Comparison of ENCODE assay signal across 25 mouse cellular contexts in genomic region chr1:187374418-187374817, GRCm38 (mm10).
DNase-seq lines count a peak whose midpoint lies in the region; ATAC-seq and TF ChIP-seq lines count a peak whose summit lies in the region.
"Had no signal": no experiment of that assay in that cellular context is flagged by ENCODE, and none has a peak within 500 bp of the region (broad histone marks: within the 10 kb centered on the region; RNA-seq: fewer than 3 reads in every experiment).

No protein-coding gene starts in this region.

- no peak for TF ChIP-seq CTCF in heart, adult 2 months (IDR thresholded peaks at IDR 0.05)

- TF ChIP-seq POLR2A in heart, adult 2 months (IDR thresholded peaks at IDR 0.05; ENCODE audit: insufficient read depth, low read depth, low read length): no peak

- H3K4me2 ChIP-seq in midbrain, embryonic 16.5 days (ENCODE audit: low read length): no peak overlapping the region
- H3K4me2 ChIP-seq in midbrain, embryonic 14.5 days (ENCODE audit: low read length): no peak overlapping the region
- H3K4me2 ChIP-seq: embryonic facial prominence, embryonic 12.5 days; heart, embryonic 12.5 days; intestine, embryonic 15.5 days had no signal

- intact Hi-C loops in heart, adult 2 months (cut with DNase I): no loop called here

- H3K79me2 ChIP-seq in heart, adult 2 months (replicated peaks; ENCODE audit: control insufficient read depth, insufficient read depth, low read length): no peaks in the 10 kb centered on the region

- H3K4me3 ChIP-seq in heart, adult 2 months: no peak overlapping the region
- H3K4me3 ChIP-seq in megakaryocyte, embryonic 14.5 days (replicated peaks): peak overlapping the region; percentile 77
- H3K4me3 ChIP-seq in midbrain, embryonic 16.5 days (ENCODE audit: low read depth, low read length): no peak overlapping the region
- no peak overlapping the region for H3K4me3 ChIP-seq in midbrain, embryonic 14.5 days (replicated peaks; ENCODE audit: low read depth, low read length)
- H3K4me3 ChIP-seq: embryonic facial prominence, embryonic 12.5 days; erythroblast, embryonic 14.5 days; heart, embryonic 12.5 days; intestine, embryonic 15.5 days had no signal

- H3K27me3 ChIP-seq in heart, adult 2 months (ENCODE audit: control insufficient read depth, insufficient read depth, low read length): no peaks in the 10 kb centered on the region
- peaks cover 3% of the 10 kb centered on the region for H3K27me3 ChIP-seq in megakaryocyte, embryonic 14.5 days (replicated peaks)
- no peaks in the 10 kb centered on the region for H3K27me3 ChIP-seq in midbrain, embryonic 16.5 days (ENCODE audit: control insufficient read depth, insufficient read depth, low read depth, low read length)
- no peaks in the 10 kb centered on the region for H3K27me3 ChIP-seq in midbrain, embryonic 14.5 days (ENCODE audit: control insufficient read depth, insufficient read depth, low read length)
- H3K27me3 ChIP-seq: embryonic facial prominence, embryonic 12.5 days; heart, embryonic 12.5 days; intestine, embryonic 15.5 days had no signal

- H3K27ac ChIP-seq in heart, adult 2 months: no peak overlapping the region
- H3K27ac ChIP-seq in midbrain, embryonic 16.5 days (ENCODE audit: low read length): no peak overlapping the region
- H3K27ac ChIP-seq in midbrain, embryonic 14.5 days (replicated peaks; ENCODE audit: low read depth, low read length): no peak overlapping the region
- H3K27ac ChIP-seq: embryonic facial prominence, embryonic 12.5 days; intestine, embryonic 15.5 days had no signal

- no peak for ATAC-seq in megakaryocyte, adult 5-6 weeks (ENCODE audit: poor library complexity, severe bottlenecking)
- ATAC-seq in midbrain, embryonic 16.5 days: peak; percentile 39; the same call in 1 of the 2 replicates
- no peak for ATAC-seq in midbrain, embryonic 14.5 days (ENCODE audit: low FRiP score, low TSS enrichment)
- ATAC-seq in monocyte, adult 5-6 weeks (replicated peaks; ENCODE audit: insufficient number of reproducible peaks, low FRiP score, low TSS enrichment, poor library complexity, severe bottlenecking): peak; percentile 19; the same call in 1 of the 2 replicates
- ATAC-seq: activated CD4-positive, CD25-positive, alpha-beta regulatory T cell, adult 4 months; CD4-positive, CD25-positive, alpha-beta regulatory T cell, adult 4 months; forebrain, embryonic 14.5 days; forebrain, postnatal 0 days; hindbrain, embryonic 16.5 days; intestine, embryonic 15.5 days had no signal

- 94% methylated on average over 4 of the region's 4 CpGs for WGBS in heart, adult 2 months
- WGBS in midbrain, embryonic 16.5 days: 95% methylated on average over 4 of the region's 4 CpGs
- WGBS in midbrain, embryonic 14.5 days: 92% methylated on average over 4 of the region's 4 CpGs

- peaks cover 34% of the 10 kb centered on the region for H3K9me3 ChIP-seq in megakaryocyte, embryonic 14.5 days
- no peaks in the 10 kb centered on the region for H3K9me3 ChIP-seq in midbrain, embryonic 16.5 days (replicated peaks; ENCODE audit: control insufficient read depth, low read length, poor library complexity, severe bottlenecking)
- no peaks in the 10 kb centered on the region for H3K9me3 ChIP-seq in midbrain, embryonic 14.5 days (ENCODE audit: control insufficient read depth, low read length)
- H3K9me3 ChIP-seq: embryonic facial prominence, embryonic 12.5 days; heart, embryonic 12.5 days; intestine, embryonic 15.5 days had no signal

- no peak overlapping the region for H3K9ac ChIP-seq in heart, adult 2 months (ENCODE audit: low read depth, low read length)
- H3K9ac ChIP-seq in midbrain, embryonic 16.5 days (ENCODE audit: low read depth, low read length): no peak overlapping the region
- no peak overlapping the region for H3K9ac ChIP-seq in midbrain, embryonic 14.5 days (replicated peaks; ENCODE audit: low read length)
- H3K9ac ChIP-seq: embryonic facial prominence, embryonic 12.5 days; forebrain, postnatal 0 days; heart, embryonic 12.5 days; intestine, embryonic 15.5 days had no signal

- TF ChIP-seq EP300 in heart, adult 2 months (IDR thresholded peaks at IDR 0.05; ENCODE audit: insufficient read depth, low read depth, low read length): no peak

- peak; percentile 64 for DNase-seq in heart, adult 11 months
- no peak for DNase-seq in heart, adult 2 months
- no peak for DNase-seq in midbrain, embryonic 14.5 days
- no peak for DNase-seq in left cerebral cortex, adult 18-20 months (ENCODE audit: low spot score in 2 of 2)
- DNase-seq: adrenal gland, adult 8-10 months; adrenal gland, postnatal 25 days; cerebellum, adult 18-20 months; cerebellum, adult 9-10 months; cerebellum, postnatal 14 days; forebrain, postnatal 0 days; gastrocnemius, postnatal 25 days; heart, postnatal 14 days; heart, postnatal 4 days had no signal

- no peaks in the 10 kb centered on the region for H3K36me3 ChIP-seq in heart, adult 2 months (ENCODE audit: control insufficient read depth, insufficient read depth, low read length)
- no peaks in the 10 kb centered on the region for H3K36me3 ChIP-seq in megakaryocyte, embryonic 14.5 days (replicated peaks; ENCODE audit: low read length)
- no peaks in the 10 kb centered on the region for H3K36me3 ChIP-seq in midbrain, embryonic 16.5 days (ENCODE audit: control insufficient read depth, insufficient read depth, low read length)
- no peaks in the 10 kb centered on the region for H3K36me3 ChIP-seq in midbrain, embryonic 14.5 days (ENCODE audit: control insufficient read depth, insufficient read depth, low read length)
- H3K36me3 ChIP-seq: embryonic facial prominence, embryonic 12.5 days; heart, embryonic 12.5 days; intestine, embryonic 15.5 days had no signal

- H3K4me1 ChIP-seq in heart, adult 2 months (ENCODE audit: control insufficient read depth, insufficient read depth, low read length): no peaks in the 10 kb centered on the region
- H3K4me1 ChIP-seq in megakaryocyte, embryonic 14.5 days: peaks cover 4% of the 10 kb centered on the region; the same call in 1 of the 2 replicates
- peaks cover 8% of the 10 kb centered on the region; the same call in 1 of the 2 replicates for H3K4me1 ChIP-seq in midbrain, embryonic 16.5 days (ENCODE audit: control insufficient read depth, insufficient read depth, low read length)
- peaks cover 11% of the 10 kb centered on the region for H3K4me1 ChIP-seq in midbrain, embryonic 14.5 days (ENCODE audit: control insufficient read depth, insufficient read depth, low read length)
- H3K4me1 ChIP-seq: embryonic facial prominence, embryonic 12.5 days; intestine, embryonic 15.5 days had no signal

Comparison
In these comparisons a context has a peak if more than half of its experiments do, and no peak if none do; other contexts are left out.
1. ATAC-seq: peak in midbrain, embryonic 16.5 days (single experiment) and monocyte, adult 5-6 weeks (single experiment); none in megakaryocyte, adult 5-6 weeks (single experiment) and midbrain, embryonic 14.5 days (single experiment).